Comparison of ENCODE assay signal across 8 mouse cellular contexts in the genomic region with DNA sequence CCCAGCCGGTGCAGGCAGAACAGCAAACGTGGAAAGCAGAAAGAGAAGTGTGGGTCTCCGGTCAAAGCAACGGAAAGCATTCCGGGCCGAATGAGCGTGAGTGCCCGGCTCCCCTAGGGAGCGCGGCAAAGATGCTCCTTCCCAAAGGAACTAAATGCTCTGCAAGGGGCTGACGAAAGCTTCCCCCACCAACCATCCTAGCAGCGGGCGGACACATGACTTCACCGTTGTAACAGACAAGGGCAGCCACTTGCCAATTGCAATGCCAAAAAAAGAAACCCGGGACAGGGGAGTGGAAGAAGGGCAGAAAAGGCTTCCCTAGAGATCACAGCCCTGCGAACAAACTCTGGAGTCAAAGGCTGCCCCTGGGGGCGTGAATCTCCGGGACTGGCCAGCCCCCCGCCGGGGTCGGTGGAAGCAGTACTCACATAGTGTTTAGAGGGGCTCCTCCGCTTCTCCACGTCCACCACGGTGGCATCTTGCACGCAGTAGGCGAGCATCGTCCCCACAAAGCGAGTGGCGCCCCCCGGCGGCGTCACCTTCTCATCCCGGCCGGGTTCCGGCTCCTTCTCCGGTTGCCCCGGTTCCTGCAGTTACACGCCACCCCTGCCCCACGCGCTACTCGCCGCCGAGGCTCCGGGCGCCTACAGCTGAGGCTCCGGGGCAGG. TPM values are rescaled to one million over a fixed set of nuclear protein-coding genes. Genes with fewer than 3 reads are reported as not detected.
DNase-seq lines count a peak whose midpoint lies in the region; ATAC-seq and TF ChIP-seq lines count a peak whose summit lies in the region.

No protein-coding gene starts in this region.

- peak; percentile 65 for TF ChIP-seq CTCF in bone marrow, adult 2 months (IDR thresholded peaks at IDR 0.05; ENCODE audit: control insufficient read depth, insufficient read depth, low read length)
- TF ChIP-seq CTCF in liver, postnatal 0 days (IDR thresholded peaks at IDR 0.05; ENCODE audit: low read depth), result peak; percentile 78
- TF ChIP-seq CTCF in thymus, adult 2 months (IDR thresholded peaks at IDR 0.05; ENCODE audit: borderline replicate concordance, control insufficient read depth, extremely low read depth, insufficient read depth, low read length, poor library complexity), result peak; percentile 90

- peak overlapping the region; percentile 91 for H3K4me2 ChIP-seq in forebrain, embryonic 11.5 days (ENCODE audit: low read depth, low read length, severe bottlenecking)
- H3K4me2 ChIP-seq in heart, embryonic 15.5 days, result peak overlapping the region; percentile 73
- H3K4me2 ChIP-seq in liver, postnatal 0 days (ENCODE audit: low read depth, low read length), result peak overlapping the region; percentile 91
- H3K4me2 ChIP-seq in neural tube, embryonic 14.5 days (ENCODE audit: low read depth, low read length), result peak overlapping the region; percentile 84

- peak; percentile 66 to 77 for DNase-seq in CD8-positive naive resting alpha-beta T cell, adult 2 months (ENCODE audit: low read depth in 2 of 2, low spot score in 2 of 2)
- peak; percentile 92 for DNase-seq in forebrain, embryonic 11.5 days (ENCODE audit: low spot score)
- peak; percentile 81 for DNase-seq in kidney, postnatal 14 days
- peak; percentile 88 for DNase-seq in liver, postnatal 0 days
- DNase-seq in thymus, adult 2 months, result peak; percentile 91

- H3K36me3 ChIP-seq in forebrain, embryonic 11.5 days (ENCODE audit: control insufficient read depth, insufficient read depth, low read length), result no peaks in the 10 kb centered on the region
- peaks cover 5% of the 10 kb centered on the region; the same call in 1 of the 2 replicates for H3K36me3 ChIP-seq in heart, embryonic 15.5 days
- no peaks in the 10 kb centered on the region for H3K36me3 ChIP-seq in liver, postnatal 0 days (replicated peaks; ENCODE audit: insufficient read depth, low read length)
- H3K36me3 ChIP-seq in neural tube, embryonic 14.5 days (ENCODE audit: control insufficient read depth, insufficient read depth, low read length), result no peaks in the 10 kb centered on the region
- H3K36me3 ChIP-seq in thymus, adult 2 months (ENCODE audit: control insufficient read depth, insufficient read depth, low read length), result no peaks in the 10 kb centered on the region

- TF ChIP-seq POLR2A in bone marrow, adult 2 months (IDR thresholded peaks at IDR 0.05; ENCODE audit: borderline replicate concordance, control insufficient read depth, low read depth, low read length), result no peak
- TF ChIP-seq POLR2A in thymus, adult 2 months (IDR thresholded peaks at IDR 0.05; ENCODE audit: control insufficient read depth, extremely low read depth, insufficient read depth, low read length, poor library complexity), result no peak

- TF ChIP-seq EP300 in liver, postnatal 0 days (IDR thresholded peaks at IDR 0.05; ENCODE audit: low read depth), result no peak

- no peaks in the 10 kb centered on the region for H3K27me3 ChIP-seq in forebrain, embryonic 11.5 days (ENCODE audit: control insufficient read depth, insufficient read depth, low read length)
- H3K27me3 ChIP-seq in heart, embryonic 15.5 days, result no peaks in the 10 kb centered on the region
- H3K27me3 ChIP-seq in liver, postnatal 0 days (ENCODE audit: insufficient read depth, low read length), result peaks cover 10% of the 10 kb centered on the region; the same call in 1 of the 2 replicates
- no peaks in the 10 kb centered on the region for H3K27me3 ChIP-seq in neural tube, embryonic 14.5 days (ENCODE audit: control insufficient read depth, insufficient read depth, low read length)
- H3K27me3 ChIP-seq in thymus, adult 2 months (ENCODE audit: control insufficient read depth, insufficient read depth, low read length), result no peaks in the 10 kb centered on the region

- peak overlapping the region; percentile 54; the same call in 1 of the 2 replicates for H3K27ac ChIP-seq in bone marrow, adult 2 months (ENCODE audit: control insufficient read depth, insufficient read depth, low read depth, low read length, poor library complexity)
- H3K27ac ChIP-seq in forebrain, embryonic 11.5 days (ENCODE audit: low read depth, low read length), result peak overlapping the region; percentile 68
- peak overlapping the region; percentile 93 for H3K27ac ChIP-seq in heart, embryonic 15.5 days
- peak overlapping the region; percentile 96 for H3K27ac ChIP-seq in liver, postnatal 0 days (ENCODE audit: low read depth)
- H3K27ac ChIP-seq in neural tube, embryonic 14.5 days (ENCODE audit: low read depth, low read length), result peak overlapping the region; percentile 81
- H3K27ac ChIP-seq in thymus, adult 2 months (ENCODE audit: control insufficient read depth, insufficient read depth, low read length), result no peak overlapping the region

- peak overlapping the region; percentile 89 for H3K9ac ChIP-seq in forebrain, embryonic 11.5 days (ENCODE audit: low read length)
- H3K9ac ChIP-seq in heart, embryonic 15.5 days, result peak overlapping the region; percentile 84
- H3K9ac ChIP-seq in liver, postnatal 0 days (replicated peaks), result peak overlapping the region; percentile 77
- H3K9ac ChIP-seq in neural tube, embryonic 14.5 days (replicated peaks; ENCODE audit: low read depth, low read length), result peak overlapping the region; percentile 87

- H3K9me3 ChIP-seq in forebrain, embryonic 11.5 days (ENCODE audit: control insufficient read depth, low read length), result no peaks in the 10 kb centered on the region
- H3K9me3 ChIP-seq in heart, embryonic 15.5 days (replicated peaks), result no peaks in the 10 kb centered on the region
- H3K9me3 ChIP-seq in liver, postnatal 0 days (ENCODE audit: low read length), result no peaks in the 10 kb centered on the region
- no peaks in the 10 kb centered on the region for H3K9me3 ChIP-seq in neural tube, embryonic 14.5 days (ENCODE audit: control insufficient read depth, low read length)

- H3K4me3 ChIP-seq in bone marrow, adult 2 months (replicated peaks; ENCODE audit: control insufficient read depth, low read depth, low read length), result peak overlapping the region; percentile 66
- H3K4me3 ChIP-seq in forebrain, embryonic 11.5 days (ENCODE audit: low read depth, low read length), result peak overlapping the region; percentile 74
- peak overlapping the region; percentile 75 for H3K4me3 ChIP-seq in heart, embryonic 15.5 days
- peak overlapping the region; percentile 66 for H3K4me3 ChIP-seq in liver, postnatal 0 days (ENCODE audit: low read depth, low read length)
- peak overlapping the region; percentile 72 for H3K4me3 ChIP-seq in neural tube, embryonic 14.5 days (ENCODE audit: low read depth, low read length)
- H3K4me3 ChIP-seq in thymus, adult 2 months (ENCODE audit: control insufficient read depth, insufficient read depth, low read length), result peak overlapping the region; percentile 73

- no peaks in the 10 kb centered on the region; the same call in 1 of the 2 replicates for H3K4me1 ChIP-seq in bone marrow, adult 2 months (ENCODE audit: control insufficient read depth, insufficient read depth, low read length)
- peaks cover 6% of the 10 kb centered on the region; the same call in 1 of the 2 replicates for H3K4me1 ChIP-seq in forebrain, embryonic 11.5 days (replicated peaks; ENCODE audit: control insufficient read depth, insufficient read depth, low read length)
- H3K4me1 ChIP-seq in heart, embryonic 15.5 days (replicated peaks), result peaks cover 54% of the 10 kb centered on the region
- peaks cover 22% of the 10 kb centered on the region for H3K4me1 ChIP-seq in liver, postnatal 0 days (ENCODE audit: insufficient read depth)
- peaks cover under 1% of the 10 kb centered on the region; the same call in 1 of the 2 replicates for H3K4me1 ChIP-seq in neural tube, embryonic 14.5 days (ENCODE audit: control insufficient read depth, insufficient read depth, low read length)
- H3K4me1 ChIP-seq in thymus, adult 2 months (replicated peaks; ENCODE audit: control insufficient read depth, insufficient read depth, low read length), result peaks cover 31% of the 10 kb centered on the region

- 1% methylated on average over 46 of the region's 46 CpGs for WGBS in bone marrow, adult 2 months
- under 1% methylated on average over 45 of the region's 46 CpGs for WGBS in forebrain, embryonic 11.5 days
- under 1% methylated on average over 46 of the region's 46 CpGs for WGBS in heart, embryonic 15.5 days
- 0% methylated on average over 31 of the region's 46 CpGs for WGBS in liver, postnatal 0 days (ENCODE audit: insufficient replicate concordance)
- WGBS in neural tube, embryonic 14.5 days, result under 1% methylated on average over 43 of the region's 46 CpGs
- WGBS in thymus, adult 2 months, result under 1% methylated on average over 45 of the region's 46 CpGs

- ATAC-seq in forebrain, embryonic 11.5 days (replicated peaks; ENCODE audit: low FRiP score), result peak; percentile 70
- ATAC-seq in heart, embryonic 15.5 days (replicated peaks; ENCODE audit: insufficient number of reproducible peaks, insufficient read depth, low FRiP score, low read depth), result peak; percentile 58
- peak; percentile 59 for ATAC-seq in liver, postnatal 0 days
- peak; percentile 10 for ATAC-seq in neural tube, embryonic 14.5 days (ENCODE audit: low read depth)

RNA-seq across cellular contexts. Expression of a gene that starts 0.4 kb away (rescaled TPM):
- polyA plus RNA-seq in bone marrow, adult 2 months (2011; ENCODE audit: insufficient read depth, insufficient read length, low replicate concordance, missing spikeins), result 6.3 and 8.3 TPM in 2 replicates
- 5.2 and 5.4 TPM in 2 replicates for polyA plus RNA-seq in forebrain, embryonic 11.5 days (2014; fragmentation: Nextera tagmentation; extraction: Ambion mirVana)
- polyA plus RNA-seq in heart, embryonic 15.5 days (2015; fragmentation: Nextera tagmentation; extraction: Ambion mirVana), result 5.3 and 7.2 TPM in 2 replicates
- polyA plus RNA-seq in liver, postnatal 0 days (2015; fragmentation: Nextera tagmentation; extraction: Ambion mirVana), result 0.82 and 0.95 TPM in 2 replicates
- 2.1 and 3.5 TPM in 2 replicates for polyA plus RNA-seq in neural tube, embryonic 14.5 days (2014; fragmentation: Nextera tagmentation; extraction: Ambion mirVana)
- 19.4 and 21.0 TPM in 2 replicates for polyA plus RNA-seq in thymus, adult 2 months (2012; rRNA removed)

Comparison
In these comparisons a context has a peak if more than half of its experiments do, and no peak if none do; other contexts are left out.
1. ATAC-seq: peak in every context shown above with its lines; median percentile 70 in forebrain, embryonic 11.5 days; 59 in liver, postnatal 0 days; 58 in heart, embryonic 15.5 days; 10 in neural tube, embryonic 14.5 days.